Mouse (Mus musculus) E14TG2a.4 (cell line): Measurements from ENCODE around the gene Srgap2.

Experiments
- CTCF ChIP-seq: conservative IDR thresholded peaks from 2 replicates; pipeline ENCODE4 v1.5.1; 2014; ENCODE audit warnings: low read length
- NANOG ChIP-seq: IDR thresholded peaks from 2 replicates; pipeline ENCODE4 v1.6.1; 2014; ENCODE audit warnings: borderline replicate concordance, low read length, mixed read lengths
- POU5F1 ChIP-seq: IDR thresholded peaks from 2 replicates; pipeline ENCODE4 v1.6.1; 2014; ENCODE audit warnings: low read length, borderline replicate concordance

DNA sequence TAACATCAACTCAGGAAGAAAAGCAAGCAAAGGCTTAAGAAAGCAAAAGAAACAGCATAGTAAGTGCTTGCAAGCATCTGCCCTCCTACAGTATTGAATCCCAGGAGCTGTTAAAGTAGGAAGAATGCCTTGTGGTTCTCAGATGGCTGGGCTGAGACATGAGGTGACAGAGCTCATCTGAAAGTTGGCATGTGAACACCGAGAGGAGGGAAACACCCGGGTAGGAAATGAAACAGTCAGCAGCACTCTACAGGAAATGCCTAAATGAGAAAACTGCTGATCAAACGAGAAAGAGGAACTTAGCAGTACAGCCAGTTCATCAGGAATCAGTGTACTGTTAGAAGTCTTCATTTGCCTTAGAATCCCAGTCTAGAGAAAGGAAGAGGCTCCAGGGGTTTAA is 142.7 kb downstream of the Srgap2 start:
- no peak for TF ChIP-seq CTCF
- TF ChIP-seq POU5F1: no peak
- no peak for TF ChIP-seq NANOG
